Mouse (Mus musculus) kidney, postnatal 36 days (tissue): ENCODE measurements around the gene Naa15.
"Not testable (repeated sequence)": the region's sequence is repeated elsewhere in the genome, so short reads cannot be mapped to it uniquely, and the experiment has no call there.

Experiments used
- DNase-seq, 2 experiments: peaks; one replicate each; pipeline ENCODE4 v3.0.0; 2021 to 2022; ENCODE audit warnings: mixed read lengths in 2 of 2

Gene Naa15

GRCm38 (mm10) chr3:51415098-51416072 is at the start of gene Naa15:
Gene Naa15, plus strand, starts transcription at chr3:51415148.
- peak; percentile 97 for DNase-seq

- DNase-seq = no peak
These were observed 49.4 kb upstream of the Naa15 start for GRCm38 (mm10) chr3:51365517-51365882.

- no peak for DNase-seq
These were observed 48.0 kb upstream of the Naa15 start for GRCm38 (mm10) chr3:51366926-51367325.

DNA sequence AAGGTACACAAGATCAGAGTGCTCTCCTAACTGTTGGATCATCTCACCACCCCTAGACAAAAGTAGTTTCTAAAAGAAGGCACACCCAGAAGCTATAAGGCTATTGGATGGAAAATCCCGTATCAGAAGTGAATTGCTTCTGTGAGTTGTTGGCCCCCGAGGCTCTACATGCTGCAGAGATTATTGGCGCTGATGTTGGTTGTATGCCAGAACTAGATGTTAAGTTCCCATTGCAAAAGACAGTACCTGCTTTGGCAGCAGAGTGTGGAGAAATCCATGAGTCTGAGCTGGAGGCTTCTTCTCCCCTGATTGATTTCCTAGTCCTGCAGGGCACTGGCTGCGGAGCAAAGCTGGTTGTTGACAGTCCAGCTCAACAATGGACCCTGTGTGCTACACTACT is 46.9 kb upstream of the Naa15 start:
- DNase-seq = no peak

- DNase-seq = no peak
These were observed 43.1 kb upstream of the Naa15 start for GRCm38 (mm10) chr3:51371826-51372225.

GRCm38 (mm10) chr3:51372883-51373282 is 42.1 kb upstream of the Naa15 start:
- DNase-seq = peak in 1 of 2 experiments; percentile 38

GRCm38 (mm10) chr3:51373544-51373943 is 41.4 kb upstream of the Naa15 start:
- DNase-seq = no peak

DNA sequence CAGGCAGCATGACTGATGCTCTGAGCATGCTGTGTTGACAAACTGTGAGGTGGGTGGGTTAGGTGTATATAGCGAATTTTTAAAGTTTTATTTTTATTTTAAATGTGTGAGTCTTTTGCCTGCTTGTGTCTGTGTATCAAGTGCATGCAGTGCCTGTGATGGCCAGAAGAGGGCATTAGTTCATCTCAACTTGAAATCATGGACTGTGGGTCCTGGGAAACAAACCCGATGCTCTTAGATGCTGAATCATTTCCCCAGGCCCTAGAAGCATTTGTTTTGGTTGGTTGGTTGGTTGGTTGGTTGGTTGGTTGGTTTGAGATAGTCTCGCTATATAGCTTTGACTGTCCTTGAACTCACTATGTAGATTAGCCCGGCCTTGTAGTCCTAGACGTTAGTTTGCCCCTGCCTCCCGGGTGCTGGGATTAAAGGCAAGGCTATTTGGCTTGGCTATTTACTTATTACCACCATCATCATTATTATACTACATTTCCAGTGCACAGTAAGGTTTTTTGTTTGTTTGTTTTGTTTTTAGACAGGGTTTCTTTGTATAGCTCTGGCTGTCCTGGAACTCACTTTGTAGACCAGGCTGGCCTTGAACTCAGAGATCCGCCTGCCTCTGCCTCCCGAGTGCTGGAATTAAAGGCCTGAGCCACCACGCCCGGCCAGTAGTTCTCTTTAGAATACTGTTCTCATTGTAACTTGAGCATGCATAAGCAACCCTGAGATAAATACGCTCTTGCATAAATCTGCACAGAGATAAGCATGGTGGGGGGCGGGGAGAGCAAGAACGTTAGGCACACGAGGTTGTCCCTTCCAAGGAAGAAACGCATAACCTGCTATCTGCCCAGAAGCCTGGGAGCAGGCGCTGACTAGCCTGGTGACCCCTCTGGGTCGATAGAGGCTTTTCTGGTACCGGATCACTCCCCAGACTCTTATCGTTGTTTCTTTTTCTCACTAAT is 39.4 kb upstream of the Naa15 start:
- DNase-seq = peak; percentile 66 to 82

- DNase-seq = peak; percentile 57 to 70
These were observed 36.9 kb upstream of the Naa15 start for GRCm38 (mm10) chr3:51377878-51378664.

GRCm38 (mm10) chr3:51378665-51378946 is 36.3 kb upstream of the Naa15 start:
- DNase-seq = no peak

- DNase-seq = peak; percentile 42 to 69
These were observed 34.9 kb upstream of the Naa15 start for GRCm38 (mm10) chr3:51379786-51380659.

GRCm38 (mm10) chr3:51380660-51381014 is 34.3 kb upstream of the Naa15 start:
- DNase-seq = no peak

- DNase-seq = no peak
These were observed 31.5 kb upstream of the Naa15 start for GRCm38 (mm10) chr3:51383409-51383808.

DNA sequence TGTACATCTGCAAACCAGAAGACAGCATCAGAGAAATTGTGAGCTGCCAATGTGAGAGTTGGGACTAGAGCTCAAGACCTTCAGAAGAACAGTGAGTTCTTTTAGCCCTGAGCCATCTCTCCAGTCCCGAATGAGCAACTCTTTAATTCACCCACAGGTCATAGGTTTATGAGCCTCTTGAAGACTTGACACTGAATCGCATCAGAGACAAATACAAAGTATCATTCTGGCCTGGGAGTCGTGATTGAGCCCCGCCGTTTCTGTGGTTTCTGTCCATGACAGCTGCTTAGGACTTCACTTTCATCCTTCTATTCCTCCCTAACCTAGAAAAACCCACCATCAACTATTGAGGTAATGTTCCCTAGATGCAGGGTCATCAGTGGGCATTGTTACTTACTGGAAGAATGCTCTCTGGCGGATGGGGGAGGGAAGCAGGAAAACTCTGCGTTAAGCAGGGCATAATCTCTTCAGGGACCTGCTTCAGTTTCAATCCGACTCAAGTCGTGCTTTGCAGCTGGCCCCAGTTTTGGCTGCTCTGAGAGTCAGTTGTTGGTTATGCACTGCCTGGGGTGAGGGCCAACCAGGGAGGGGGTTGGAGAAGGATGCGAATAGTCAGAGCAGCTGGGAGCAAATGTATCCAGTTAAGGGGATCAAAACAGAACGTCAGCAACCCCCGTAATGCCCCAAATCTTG is 28.4 kb upstream of the Naa15 start:
- no peak for DNase-seq

GRCm38 (mm10) chr3:51387134-51387451 is 27.9 kb upstream of the Naa15 start:
- DNase-seq = no peak

DNA sequence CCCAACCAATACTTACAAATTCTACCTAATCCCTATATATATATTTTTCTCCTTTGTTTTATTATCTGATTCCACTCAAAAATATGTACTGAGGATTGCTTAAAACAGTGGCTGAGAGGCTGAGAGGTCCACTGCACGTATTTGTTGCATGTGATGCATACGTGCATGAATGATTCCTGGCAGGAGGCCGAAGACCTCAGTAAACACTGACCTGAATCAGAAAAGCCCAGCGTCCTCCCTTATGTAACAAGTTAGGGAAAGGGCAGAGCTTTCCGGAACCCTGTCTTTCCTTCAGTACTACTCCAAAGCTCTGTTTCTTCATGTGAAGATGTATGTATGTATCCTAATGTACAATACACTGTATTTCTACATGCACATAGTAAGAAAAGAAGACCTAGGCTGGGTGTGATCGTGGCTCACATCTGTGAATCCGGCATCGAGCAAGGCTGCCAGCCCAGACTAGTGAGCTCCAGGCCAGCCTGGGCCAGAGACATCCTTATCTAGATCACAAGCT is 27.0 kb upstream of the Naa15 start:
- DNase-seq = peak; percentile 73 to 80

DNA sequence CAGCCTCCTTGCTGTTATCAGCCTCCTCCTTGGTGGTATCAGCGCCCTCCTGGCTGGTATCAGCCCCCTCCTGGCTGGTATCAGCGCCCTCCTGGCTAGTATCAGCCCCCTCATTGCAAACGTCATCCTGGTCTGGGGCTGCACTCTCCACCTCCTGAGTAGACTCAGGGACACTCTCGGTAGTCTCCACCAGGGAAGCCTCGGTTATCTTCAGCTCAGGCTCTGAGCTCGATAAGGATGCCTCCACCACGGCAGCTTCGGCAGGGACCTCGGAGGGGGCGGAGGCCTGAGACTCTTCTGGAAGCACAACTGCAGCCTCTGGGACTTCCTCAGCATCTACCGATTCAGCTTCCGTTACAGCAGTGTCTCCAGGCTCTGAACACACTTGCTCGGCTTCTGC is 26.0 kb upstream of the Naa15 start:
- DNase-seq = no peak

DNA sequence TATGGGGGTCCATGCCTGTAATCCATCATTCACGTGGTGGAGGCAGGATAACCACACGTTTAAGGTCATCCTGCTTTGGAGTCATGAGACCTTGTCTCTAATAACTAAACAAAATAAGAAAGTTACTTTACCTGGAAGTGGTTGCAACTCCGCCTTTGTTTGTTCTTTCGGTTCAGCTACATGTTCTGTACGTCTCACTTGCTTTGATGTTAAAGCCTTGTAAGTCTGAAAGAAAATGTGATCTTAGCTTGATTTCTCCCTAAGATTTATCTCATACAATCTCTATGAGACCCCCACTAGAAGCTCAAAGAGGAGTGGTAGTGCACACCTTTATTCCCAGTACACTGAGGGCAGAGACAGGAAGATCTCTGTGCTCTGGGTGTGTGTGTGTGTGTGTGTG is 23.9 kb upstream of the Naa15 start:
- no peak for DNase-seq

GRCm38 (mm10) chr3:51391591-51391990 is 23.4 kb upstream of the Naa15 start:
- DNase-seq = no peak

- DNase-seq = not testable (repeated sequence)
These were observed 21.9 kb upstream of the Naa15 start for GRCm38 (mm10) chr3:51393018-51393417.

- DNase-seq = no peak
These were observed 21.3 kb upstream of the Naa15 start for GRCm38 (mm10) chr3:51393651-51394050.
